Mouse (Mus musculus) forebrain, embryonic 12.5 days (tissue): ENCODE data around the gene Mypop. TPM values are rescaled to one million over a fixed set of nuclear protein-coding genes. Genes with fewer than 3 reads are reported as not detected.

Source experiments
- ATAC-seq: fragments of 200-750 bp; cut with Nextera tagmentation; 2 replicates; pipeline ENCODE4 v1.8.0; 2017; ENCODE audit warnings: moderate TSS enrichment; ENCODE audit not compliant: low FRiP score
- H3K27ac ChIP-seq: fragments of 300-500 bp; sonication (generic); 2 replicates; pipeline ENCODE4 v1.5.1; 2016; ENCODE audit warnings: mild to moderate bottlenecking
- H3K27me3 ChIP-seq: fragments of 300-500 bp; sonication (generic); 2 replicates; pipeline ENCODE4 v1.6.1; 2016; ENCODE audit warnings: mild to moderate bottlenecking
- H3K36me3 ChIP-seq: fragments of 300-500 bp; sonication (generic); replicated peaks from 2 replicates; pipeline ENCODE4 v1.6.1; 2016; ENCODE audit warnings: mild to moderate bottlenecking
- H3K4me1 ChIP-seq: fragments of 300-500 bp; sonication (generic); 2 replicates; pipeline ENCODE4 v1.6.1; 2016
- H3K4me2 ChIP-seq: fragments of 300-500 bp; sonication (generic); 2 replicates; pipeline ENCODE4 v1.6.1; 2016; ENCODE audit warnings: mild to moderate bottlenecking, moderate library complexity
- H3K4me3 ChIP-seq: fragments of 300-500 bp; sonication (generic); replicated peaks from 2 replicates; pipeline ENCODE4 v1.5.1; 2016; ENCODE audit warnings: mild to moderate bottlenecking
- H3K9ac ChIP-seq: fragments of 300-500 bp; sonication (generic); 2 replicates; pipeline ENCODE4 v1.6.1; 2016; ENCODE audit warnings: mild to moderate bottlenecking
- H3K9me3 ChIP-seq: fragments of 300-500 bp; sonication (generic); 2 replicates; pipeline ENCODE4 v1.6.1; 2016
- WGBS: fragments of 180-500 bp; shearing (Covaris S2); methylation state at CpG from one replicate; pipeline ENCODE4 v1.1.7; 2016; 5-methylcytosine and 5-hydroxymethylcytosine counted together
- polyA plus RNA-seq: library from polyadenylated mRNA; unstranded; fragments of >200 nt; fragmentation: Nextera tagmentation; extraction: Ambion mirVana; gene quantifications from 2 replicates; pipeline ENCODE4 v1.2.1, GENCODE M21; 2016

Gene Mypop
- polyA plus RNA-seq, 1 experiment from 2014 or later = 4.6 TPM

DNA sequence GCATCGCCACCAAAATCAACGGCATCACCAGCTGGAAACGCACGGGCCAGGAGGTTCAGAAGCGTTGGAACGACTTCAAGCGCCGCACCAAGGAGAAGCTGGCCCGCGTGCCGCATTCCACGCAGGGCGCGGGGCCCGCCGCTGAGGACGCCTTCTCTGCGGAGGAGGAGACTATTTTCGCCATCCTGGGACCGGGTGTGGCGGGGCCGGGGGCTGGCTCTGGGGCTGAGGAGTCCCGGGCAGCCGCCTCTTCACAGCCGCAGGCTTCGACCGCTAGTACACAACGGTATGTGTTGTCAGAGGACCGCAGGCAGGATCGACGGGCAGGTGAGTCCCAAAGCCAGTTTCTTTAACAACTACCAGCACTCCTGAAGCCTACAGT, 1.2 kb downstream of the Mypop start:
- Histone ChIP-seq H3K27me3 (peaks cover 26% of the 10 kb centered on the region), H3K9ac (peak overlapping the region; percentile 72), H3K4me1 (peaks cover 28% of the 10 kb centered on the region), H3K4me2 (peak overlapping the region; percentile 79), H3K27ac (no peak overlapping the region), H3K4me3 (peak overlapping the region; percentile 55), H3K36me3 (peaks cover 4% of the 10 kb centered on the region; the same call in 1 of the 2 replicates), H3K9me3 (no peaks in the 10 kb centered on the region)
- WGBS = 4% methylated on average over 31 of the region's 31 CpGs
- no peak for ATAC-seq

DNA sequence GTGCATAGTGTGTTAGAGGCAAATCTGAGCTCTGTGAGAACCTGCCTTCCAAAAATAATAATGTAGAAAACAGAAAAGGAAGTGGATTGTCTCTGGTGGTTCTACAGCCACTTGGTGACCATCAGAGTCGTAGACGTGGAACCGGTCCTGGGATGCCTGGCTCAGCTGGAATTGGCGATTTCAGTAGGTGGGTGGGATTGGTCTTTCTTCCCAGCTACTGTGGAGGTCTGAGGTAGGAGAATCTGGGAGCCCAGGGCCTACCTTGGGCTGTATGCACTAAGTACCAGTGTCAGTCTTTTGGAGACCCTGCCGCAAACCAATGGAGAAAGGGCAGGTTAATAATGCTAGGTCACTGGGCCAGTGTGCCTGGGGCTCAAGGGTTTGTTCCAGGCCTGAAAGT, 2.0 kb downstream of the Mypop start:
- no peaks in the 10 kb centered on the region for H3K9me3 ChIP-seq
- peaks cover 28% of the 10 kb centered on the region for H3K4me1 ChIP-seq
- H3K4me2 ChIP-seq = peak overlapping the region; percentile 79; the same call in 1 of the 2 replicates
- H3K27ac ChIP-seq = no peak overlapping the region
- peaks cover 4% of the 10 kb centered on the region; the same call in 1 of the 2 replicates for H3K36me3 ChIP-seq
- ATAC-seq = no peak
- H3K9ac ChIP-seq = 0 out of 2 replicates have a peak overlapping the region, but pooled peaks have one; percentile 72
- peak overlapping the region; percentile 55 for H3K4me3 ChIP-seq
- WGBS = 86% methylated on average over 5 of the region's 5 CpGs
- peaks cover 25% of the 10 kb centered on the region for H3K27me3 ChIP-seq

GRCm38 (mm10) chr7:18998835-18999234, 7.8 kb downstream of the Mypop start:
- H3K4me2 ChIP-seq = no peak overlapping the region
- H3K4me1 ChIP-seq = peaks cover 28% of the 10 kb centered on the region
- WGBS = 27% methylated on average over 9 of the region's 9 CpGs
- H3K9ac ChIP-seq = no peak overlapping the region
- no peaks in the 10 kb centered on the region for H3K27me3 ChIP-seq
- H3K36me3 ChIP-seq = peaks cover 4% of the 10 kb centered on the region; the same call in 1 of the 2 replicates
- ATAC-seq = no peak
- no peak overlapping the region for H3K27ac ChIP-seq
- no peaks in the 10 kb centered on the region for H3K9me3 ChIP-seq
- H3K4me3 ChIP-seq = no peak overlapping the region

- WGBS = 54% methylated on average over 10 of the region's 10 CpGs
- Histone ChIP-seq H3K9ac (peak overlapping the region; percentile 27), H3K9me3 (no peaks in the 10 kb centered on the region), H3K27me3 (no peaks in the 10 kb centered on the region), H3K27ac (no peak overlapping the region), H3K4me2 (peak overlapping the region; percentile 40), H3K36me3 (peaks cover 11% of the 10 kb centered on the region), H3K4me1 (peaks cover 40% of the 10 kb centered on the region), H3K4me3 (peak overlapping the region; percentile 24)
- no peak for ATAC-seq
These were observed 9.4 kb downstream of the Mypop start for GRCm38 (mm10) chr7:19000421-19000820.

DNA sequence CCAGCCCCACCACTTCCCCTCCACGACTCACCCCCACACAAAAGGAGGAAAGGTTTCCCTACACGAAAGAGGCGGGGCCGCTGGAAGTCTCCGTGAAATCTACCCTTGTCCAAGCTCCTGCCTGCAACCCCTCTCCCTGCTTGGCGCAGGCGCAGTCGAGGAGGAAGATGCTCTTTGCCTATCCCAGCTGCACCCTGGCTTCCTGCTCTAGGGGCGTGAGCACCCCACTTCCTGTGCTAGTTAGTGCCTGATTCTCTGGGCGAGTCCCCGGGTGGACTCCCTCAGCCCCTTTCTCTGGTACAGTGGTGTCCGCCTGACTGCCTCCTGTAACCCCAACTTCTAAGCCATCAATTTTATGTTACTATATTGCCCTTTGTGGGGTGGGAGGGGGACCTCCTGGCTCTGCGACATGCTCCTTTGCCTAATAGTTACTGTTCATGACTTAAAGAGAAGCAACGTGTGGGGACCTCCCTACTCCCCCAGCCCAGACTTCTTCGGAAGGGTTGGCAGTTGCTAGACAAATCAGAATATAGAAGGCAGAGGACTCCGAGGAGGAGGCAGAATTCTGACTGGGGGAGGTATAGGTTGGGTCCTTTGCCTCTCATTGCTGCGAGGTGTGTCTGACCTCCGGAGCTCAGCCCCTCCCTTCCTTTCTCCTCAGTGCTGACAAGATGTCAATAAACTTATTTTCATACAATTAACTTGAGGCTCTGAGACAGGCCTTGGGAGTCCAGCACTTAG, 10.2 kb downstream of the Mypop start:
- no peaks in the 10 kb centered on the region for H3K27me3 ChIP-seq
- no peak for ATAC-seq
- H3K9me3 ChIP-seq = no peaks in the 10 kb centered on the region
- 43% methylated on average over 18 of the region's 18 CpGs for WGBS
- H3K9ac ChIP-seq = peak overlapping the region; percentile 27; the same call in 1 of the 2 replicates
- peaks cover 19% of the 10 kb centered on the region for H3K36me3 ChIP-seq
- peak overlapping the region; percentile 24 for H3K4me3 ChIP-seq
- peak overlapping the region; percentile 40 for H3K4me2 ChIP-seq
- H3K27ac ChIP-seq = 0 out of 2 replicates have a peak overlapping the region, but pooled peaks have one; percentile 13
- H3K4me1 ChIP-seq = peaks cover 48% of the 10 kb centered on the region

DNA sequence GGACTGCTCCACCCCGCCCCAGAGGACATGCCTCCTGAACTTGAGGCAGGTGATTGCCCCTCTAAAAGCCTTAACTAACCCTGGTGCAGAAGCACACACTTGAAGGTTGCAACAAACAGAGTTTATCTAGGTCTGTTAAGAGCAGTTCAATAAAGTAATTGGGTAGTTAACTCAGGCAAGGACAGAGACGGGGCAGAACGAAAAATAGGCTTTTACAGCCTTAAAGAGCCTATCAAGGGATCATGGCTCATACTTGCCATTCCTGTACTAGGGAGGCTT, 10.7 kb downstream of the Mypop start:
- H3K4me1 ChIP-seq = peaks cover 52% of the 10 kb centered on the region
- no peak overlapping the region for H3K27ac ChIP-seq
- H3K4me3 ChIP-seq = no peak overlapping the region
- WGBS = 89% methylated on average over 3 of the region's 3 CpGs
- H3K4me2 ChIP-seq = no peak overlapping the region
- H3K27me3 ChIP-seq = no peaks in the 10 kb centered on the region
- H3K9me3 ChIP-seq = no peaks in the 10 kb centered on the region
- no peak overlapping the region for H3K9ac ChIP-seq
- ATAC-seq = no peak
- H3K36me3 ChIP-seq = peaks cover 18% of the 10 kb centered on the region

DNA sequence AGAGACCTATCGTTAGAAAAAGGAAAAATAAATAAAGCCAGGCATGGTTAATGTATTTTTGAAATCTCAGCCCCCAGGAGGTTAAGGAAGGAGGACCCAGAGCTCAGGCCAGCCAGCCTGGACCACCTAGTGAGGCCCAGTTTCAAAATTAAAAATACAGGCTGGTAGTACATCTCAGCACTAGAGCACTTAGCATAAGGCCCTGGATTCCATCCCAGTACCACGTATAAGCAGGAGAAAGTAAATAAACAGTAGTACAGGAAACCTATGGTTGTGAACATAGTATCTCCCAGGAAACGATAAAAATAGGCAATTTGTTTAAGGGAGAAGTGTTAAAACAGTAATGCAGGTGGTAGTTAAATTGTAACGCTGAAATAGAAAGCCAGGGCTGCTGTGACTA, 11.1 kb downstream of the Mypop start:
- Histone ChIP-seq H3K4me1 (peaks cover 56% of the 10 kb centered on the region), H3K4me2 (peak overlapping the region; percentile 58), H3K9me3 (no peaks in the 10 kb centered on the region), H3K4me3 (peak overlapping the region; percentile 40), H3K27me3 (no peaks in the 10 kb centered on the region), H3K36me3 (peaks cover 22% of the 10 kb centered on the region), H3K27ac (peak overlapping the region; percentile 27; the same call in 1 of the 2 replicates), H3K9ac (no peak overlapping the region)
- no peak for ATAC-seq
- WGBS = 53% methylated on average over 4 of the region's 4 CpGs

DNA sequence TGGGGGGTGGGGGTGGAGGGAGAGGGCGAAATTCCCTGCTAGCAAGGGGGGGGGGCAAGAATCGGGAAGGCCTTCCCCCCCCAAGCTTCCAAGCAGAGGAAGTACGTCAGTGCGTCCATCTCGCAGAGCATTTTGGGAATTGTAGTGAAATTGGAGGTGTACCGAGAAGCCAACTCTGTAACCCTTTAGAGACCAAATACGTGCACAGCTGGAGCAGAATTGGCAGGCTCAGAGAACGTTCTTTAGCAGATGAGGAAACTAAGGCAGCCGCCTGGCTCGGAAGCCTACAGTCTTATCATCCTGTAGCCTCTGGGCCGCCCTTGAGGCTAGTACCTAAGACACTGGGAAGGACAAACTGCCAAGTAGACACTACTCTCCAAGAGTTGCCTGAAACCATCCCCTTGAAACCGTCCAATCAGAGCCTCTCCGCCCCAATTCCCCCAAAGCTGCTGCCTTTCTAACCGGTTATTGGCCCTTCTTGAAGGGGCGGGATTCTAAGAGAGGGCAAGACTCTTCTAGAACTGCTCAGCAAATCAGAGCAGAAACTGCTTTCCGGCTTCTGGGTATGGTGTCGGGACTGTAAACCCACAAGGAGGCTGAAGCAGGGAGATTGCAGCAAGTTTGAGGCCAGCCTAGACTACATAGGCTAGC, 11.9 kb downstream of the Mypop start:
- H3K27ac ChIP-seq = peak overlapping the region; percentile 61
- H3K9me3 ChIP-seq = no peaks in the 10 kb centered on the region
- WGBS = 3% methylated on average over 17 of the region's 17 CpGs
- peaks cover 30% of the 10 kb centered on the region for H3K36me3 ChIP-seq
- peak; percentile 66 for ATAC-seq
- peak overlapping the region; percentile 58 for H3K4me2 ChIP-seq
- H3K4me3 ChIP-seq = peak overlapping the region; percentile 40
- H3K9ac ChIP-seq = peak overlapping the region; percentile 62
- no peaks in the 10 kb centered on the region for H3K27me3 ChIP-seq
- peaks cover 64% of the 10 kb centered on the region for H3K4me1 ChIP-seq

- Histone ChIP-seq H3K9me3 (no peaks in the 10 kb centered on the region), H3K27ac (peak within 1 kb of the TSS; percentile 91), H3K4me2 (peak within 1 kb of the TSS; percentile 99), H3K4me1 (peaks cover 61% of the 10 kb centered on the region), H3K27me3 (no peaks in the 10 kb centered on the region), H3K9ac (peak within 1 kb of the TSS; percentile 97), H3K4me3 (peak within 1 kb of the TSS; percentile 98), H3K36me3 (peaks cover 31% of the 10 kb centered on the region)
- ATAC-seq = peak; percentile 78
- WGBS = under 1% methylated on average over 72 of the region's 90 CpGs
These were observed 13.0 kb downstream of the Mypop start, which contains the start of gene Irf2bp1 for GRCm38 (mm10) chr7:19003902-19004630. Irf2bp1 (plus strand) TSS chr7:19004044.

DNA sequence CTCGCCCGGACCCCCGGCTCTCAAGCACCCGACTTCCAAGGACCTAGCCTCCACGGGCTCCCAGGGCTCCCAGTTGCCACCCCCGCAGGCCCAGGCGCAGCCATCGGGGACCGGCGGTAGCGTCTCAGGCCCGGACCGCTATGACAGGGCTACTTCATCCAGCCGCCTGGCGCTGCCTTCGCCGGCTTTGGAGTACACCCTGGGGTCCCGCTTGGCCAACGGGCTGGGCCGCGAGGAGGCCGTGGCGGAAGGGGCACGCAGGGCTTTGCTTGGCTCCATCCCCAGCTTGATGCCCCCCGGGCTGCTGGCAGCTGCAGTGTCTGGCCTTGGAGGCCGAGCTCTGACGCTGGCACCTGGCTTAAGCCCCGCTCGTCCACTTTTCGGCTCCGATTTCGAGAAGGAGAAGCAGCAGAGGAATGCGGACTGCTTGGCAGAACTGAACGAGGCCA, 13.6 kb downstream of the Mypop start:
- Histone ChIP-seq H3K4me1 (peaks cover 57% of the 10 kb centered on the region), H3K4me3 (peak overlapping the region; percentile 98), H3K27ac (peak overlapping the region; percentile 91), H3K27me3 (no peaks in the 10 kb centered on the region), H3K4me2 (peak overlapping the region; percentile 99), H3K9me3 (no peaks in the 10 kb centered on the region), H3K36me3 (peaks cover 31% of the 10 kb centered on the region), H3K9ac (peak overlapping the region; percentile 97)
- 8% methylated on average over 32 of the region's 34 CpGs for WGBS
- no peak for ATAC-seq

DNA sequence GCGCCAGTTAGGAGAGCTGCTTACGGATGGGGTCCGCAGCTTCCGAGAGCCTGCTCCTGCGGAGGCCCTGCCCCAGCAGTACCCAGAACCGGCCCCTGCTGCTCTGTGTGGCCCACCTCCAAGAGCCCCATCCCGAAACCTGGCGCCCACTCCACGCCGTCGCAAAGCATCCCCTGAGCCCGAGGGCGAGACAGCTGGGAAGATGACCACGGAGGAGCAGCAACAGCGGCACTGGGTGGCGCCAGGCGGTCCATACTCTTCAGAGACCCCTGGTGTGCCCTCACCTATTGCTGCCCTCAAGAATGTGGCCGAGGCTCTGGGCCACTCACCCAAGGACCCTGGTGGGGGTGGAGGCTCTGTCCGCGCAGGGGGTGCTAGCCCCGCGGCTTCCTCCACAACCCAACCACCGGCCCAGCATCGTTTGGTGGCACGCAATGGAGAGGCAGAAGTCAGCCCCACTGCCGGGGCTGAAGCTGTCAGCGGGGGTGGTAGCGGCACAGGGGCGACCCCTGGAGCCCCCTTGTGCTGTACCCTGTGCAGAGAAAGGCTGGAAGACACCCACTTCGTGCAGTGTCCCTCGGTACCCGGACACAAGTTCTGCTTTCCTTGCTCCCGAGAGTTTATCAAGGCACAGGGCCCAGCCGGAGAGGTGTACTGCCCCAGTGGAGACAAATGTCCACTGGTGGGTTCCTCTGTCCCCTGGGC, 14.5 kb downstream of the Mypop start:
- Histone ChIP-seq H3K36me3 (peaks cover 31% of the 10 kb centered on the region), H3K4me3 (peak overlapping the region; percentile 98), H3K9me3 (no peaks in the 10 kb centered on the region), H3K9ac (peak overlapping the region; percentile 97; the same call in 1 of the 2 replicates), H3K4me2 (peak overlapping the region; percentile 99), H3K27ac (no peak overlapping the region), H3K4me1 (peaks cover 53% of the 10 kb centered on the region), H3K27me3 (no peaks in the 10 kb centered on the region)
- no peak for ATAC-seq
- 77% methylated on average over 34 of the region's 34 CpGs for WGBS
